ENCODE assay signal across 17 mouse cellular contexts in genomic region chr6:124655893-124656292, GRCm38 (mm10). TPM values are rescaled to one million over a fixed set of nuclear protein-coding genes. Genes with fewer than 3 reads are reported as not detected.
"Had no signal": no experiment of that assay in that cellular context is flagged by ENCODE, and none has a peak within 500 bp of the region (broad histone marks: within the 10 kb centered on the region; RNA-seq: fewer than 3 reads in every experiment).

No protein-coding gene starts in this region.

- H3K36me3 ChIP-seq: limb, embryonic 15.5 days; liver, embryonic 12.5 days; lung, embryonic 15.5 days; midbrain, embryonic 15.5 days; neural tube, embryonic 13.5 days; stomach, embryonic 15.5 days had no signal

- H3K9ac ChIP-seq: limb, embryonic 15.5 days; liver, embryonic 12.5 days; lung, embryonic 15.5 days; midbrain, embryonic 15.5 days; neural tube, embryonic 13.5 days; stomach, embryonic 15.5 days had no signal

- H3K27ac ChIP-seq: layer of hippocampus, adult 2 months; limb, embryonic 15.5 days; liver, embryonic 12.5 days; lung, embryonic 15.5 days; macrophage; midbrain, embryonic 15.5 days; neural tube, embryonic 13.5 days; stomach, embryonic 15.5 days had no signal

- H3K4me1 ChIP-seq: limb, embryonic 15.5 days; lung, embryonic 15.5 days; midbrain, embryonic 15.5 days; neural tube, embryonic 13.5 days; stomach, embryonic 15.5 days had no signal

- H3K27me3 ChIP-seq: limb, embryonic 15.5 days; liver, embryonic 12.5 days; lung, embryonic 15.5 days; megakaryocyte, embryonic 14.5 days; midbrain, embryonic 15.5 days; neural tube, embryonic 13.5 days; stomach, embryonic 15.5 days had no signal

- H3K9me3 ChIP-seq: liver, embryonic 12.5 days; stomach, embryonic 15.5 days had no signal

- H3K4me2 ChIP-seq: limb, embryonic 15.5 days; liver, embryonic 12.5 days; lung, embryonic 15.5 days; midbrain, embryonic 11.5 days; midbrain, embryonic 15.5 days; neural tube, embryonic 13.5 days; stomach, embryonic 15.5 days had no signal

- DNase-seq: kidney, adult 2 months; kidney, postnatal 4 days; lung, postnatal 14 days; retina, postnatal 1 day; right cerebral cortex, postnatal 14 days; thymus, postnatal 14 days had no signal

- H3K4me3 ChIP-seq: layer of hippocampus, adult 2 months; limb, embryonic 15.5 days; liver, embryonic 12.5 days; lung, embryonic 15.5 days; megakaryocyte, embryonic 14.5 days; midbrain, embryonic 15.5 days; neural tube, embryonic 13.5 days; stomach, embryonic 15.5 days had no signal

- ATAC-seq: liver, embryonic 12.5 days; midbrain, embryonic 15.5 days had no signal

RNA-seq across cellular contexts. Expression of gene C1s2, which starts 20.0 kb away (rescaled TPM):
- total RNA-seq: monocyte, adult 5-6 weeks had no signal
- polyA plus RNA-seq: limb, embryonic 15.5 days; liver, embryonic 12.5 days; macrophage; midbrain, embryonic 11.5 days; neural tube, embryonic 13.5 days had no signal
